Mouse (Mus musculus): ENCODE measurements around the gene Amph.
A peak's percentile ranks its signal among the peaks of the same experiment; 100 is the strongest.
"Not testable (repeated sequence)": the region's sequence is repeated elsewhere in the genome, so short reads cannot be mapped to it uniquely, and the experiment has no call there.

The Amph gene

GRCm38 (mm10) chr13:18948171-18949028, at the start of gene Amph:
Gene Amph, plus strand, starts transcription at chr13:18948205.
- peak; percentile 95 for ATAC-seq (ENCODE audit: insufficient number of reproducible peaks, low FRiP score, low TSS enrichment)

DNA sequence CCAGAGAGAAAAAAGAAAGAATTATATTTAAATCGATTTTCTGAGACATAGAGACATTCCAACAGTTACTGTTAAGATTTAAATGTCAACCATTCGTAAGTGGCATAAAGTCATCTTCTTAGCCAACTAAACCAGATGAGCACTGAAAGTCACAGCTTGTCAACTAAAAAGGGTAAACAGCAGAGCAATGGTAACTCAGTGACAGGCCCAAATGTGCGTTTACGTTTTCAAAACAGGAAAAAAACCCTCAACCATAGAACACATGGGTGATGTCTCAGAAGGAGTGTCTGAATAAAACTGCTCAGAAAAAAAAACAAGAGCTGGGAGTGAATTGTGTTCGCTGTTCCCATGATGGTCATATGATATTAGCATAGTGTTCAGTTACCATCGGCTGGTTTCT, 44.4 kb upstream of the Amph start:
- no peak for ATAC-seq (ENCODE audit: insufficient number of reproducible peaks, low FRiP score, low TSS enrichment)

DNA sequence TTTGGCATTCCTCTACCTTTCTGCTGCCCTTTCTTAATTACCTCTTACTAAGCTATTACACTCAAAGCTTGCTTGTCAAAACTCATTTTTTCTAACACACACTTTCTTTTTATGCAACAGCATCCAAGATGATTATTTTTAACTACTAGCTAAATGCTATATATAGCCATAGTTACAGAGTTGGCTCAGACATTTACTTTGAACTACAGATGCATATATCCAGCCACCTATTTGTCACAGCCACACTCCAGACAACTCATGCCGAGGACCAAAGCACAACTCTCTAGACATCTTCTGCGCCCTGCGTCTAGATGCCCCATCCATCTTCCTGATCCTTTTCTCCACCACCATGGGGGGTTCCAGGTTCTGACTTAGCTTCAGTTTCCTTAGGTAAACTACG, 33.2 kb upstream of the Amph start:
- ATAC-seq (ENCODE audit: insufficient number of reproducible peaks, low FRiP score, low TSS enrichment), result no peak

GRCm38 (mm10) chr13:18933191-18933590, 14.8 kb upstream of the Amph start:
- not testable (repeated sequence) for ATAC-seq (ENCODE audit: insufficient number of reproducible peaks, low FRiP score, low TSS enrichment)

- peak; percentile 33 for ATAC-seq (ENCODE audit: insufficient number of reproducible peaks, low FRiP score, low TSS enrichment)
Measured at GRCm38 (mm10) chr13:18947686-18948085, 319 bp upstream of the Amph start.

GRCm38 (mm10) chr13:18949029-18949350, 985 bp downstream of the Amph start:
- no peak for ATAC-seq (ENCODE audit: insufficient number of reproducible peaks, low FRiP score, low TSS enrichment)

GRCm38 (mm10) chr13:18949626-18950200, 1.7 kb downstream of the Amph start:
- ATAC-seq (ENCODE audit: insufficient number of reproducible peaks, low FRiP score, low TSS enrichment), result no peak

GRCm38 (mm10) chr13:18953575-18953974, 5.6 kb downstream of the Amph start:
- no peak for ATAC-seq (ENCODE audit: insufficient number of reproducible peaks, low FRiP score, low TSS enrichment)

DNA sequence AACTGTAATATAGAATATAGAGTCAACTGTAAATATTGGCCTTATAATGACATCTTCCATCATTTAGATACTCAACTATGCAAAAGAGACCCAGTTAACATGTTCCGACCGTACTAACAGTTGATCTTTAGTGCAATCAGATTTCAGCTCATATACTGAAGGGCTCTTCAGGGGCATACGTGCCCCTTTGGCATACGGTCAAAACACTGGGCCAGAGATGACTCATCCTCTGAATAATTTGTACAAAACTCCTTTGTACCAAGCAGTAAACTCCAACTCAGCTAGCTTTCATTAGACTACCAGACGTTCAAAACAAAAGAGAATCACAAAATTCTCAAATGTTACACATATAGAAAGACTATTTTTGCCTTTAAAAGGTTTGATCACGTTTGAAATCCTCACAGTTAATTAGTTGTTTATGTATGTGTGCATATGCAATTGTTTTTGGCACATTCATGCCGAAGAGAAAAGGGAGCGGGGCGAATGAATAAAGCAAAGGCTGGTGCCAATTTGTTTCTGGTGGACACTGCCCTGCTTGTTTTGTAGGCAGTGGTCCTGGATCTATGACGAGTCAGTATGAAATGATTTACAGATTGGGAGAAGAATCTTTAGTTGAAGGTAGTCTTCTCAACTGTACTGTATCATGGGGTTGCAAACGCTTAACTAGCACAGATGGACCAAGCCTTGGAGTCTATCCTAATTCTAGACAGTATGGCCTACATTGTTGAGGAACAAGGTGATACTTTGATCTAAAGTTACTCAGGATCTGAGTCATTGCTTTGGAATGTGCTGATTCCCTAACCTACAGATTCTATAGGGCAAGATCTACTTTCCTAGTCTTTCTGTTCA, 8.3 kb downstream of the Amph start:
- no peak for ATAC-seq (ENCODE audit: insufficient number of reproducible peaks, low FRiP score, low TSS enrichment)

GRCm38 (mm10) chr13:18957028-18957427, 9.0 kb downstream of the Amph start:
- ATAC-seq (ENCODE audit: insufficient number of reproducible peaks, low FRiP score, low TSS enrichment), result no peak

GRCm38 (mm10) chr13:18972571-18972970, 24.6 kb downstream of the Amph start:
- ATAC-seq (ENCODE audit: insufficient number of reproducible peaks, low FRiP score, low TSS enrichment), result no peak

- ATAC-seq (ENCODE audit: insufficient number of reproducible peaks, low FRiP score, low TSS enrichment), result peak; percentile 78
Measured at GRCm38 (mm10) chr13:18974351-18974750, 26.3 kb downstream of the Amph start.

DNA sequence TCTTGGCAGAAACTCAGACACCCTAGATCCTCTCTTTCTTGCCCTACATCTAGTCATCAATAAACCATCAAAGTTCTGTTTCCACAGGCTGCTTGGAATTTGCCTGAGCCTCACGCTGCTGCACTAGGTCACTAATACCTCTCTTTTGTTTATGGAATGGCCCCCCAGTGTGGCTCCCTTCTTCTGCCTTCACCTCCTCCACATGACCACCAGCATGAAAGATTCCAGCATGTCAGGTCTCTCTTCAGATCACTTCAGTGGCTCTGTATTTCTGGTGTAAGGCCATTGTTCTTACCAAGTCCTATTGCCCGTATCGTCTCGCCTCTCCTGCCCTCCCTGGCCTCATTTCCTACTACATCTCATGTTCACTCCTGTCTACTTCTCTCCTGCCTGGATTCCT, 39.3 kb downstream of the Amph start:
- no peak for ATAC-seq (ENCODE audit: insufficient number of reproducible peaks, low FRiP score, low TSS enrichment)

DNA sequence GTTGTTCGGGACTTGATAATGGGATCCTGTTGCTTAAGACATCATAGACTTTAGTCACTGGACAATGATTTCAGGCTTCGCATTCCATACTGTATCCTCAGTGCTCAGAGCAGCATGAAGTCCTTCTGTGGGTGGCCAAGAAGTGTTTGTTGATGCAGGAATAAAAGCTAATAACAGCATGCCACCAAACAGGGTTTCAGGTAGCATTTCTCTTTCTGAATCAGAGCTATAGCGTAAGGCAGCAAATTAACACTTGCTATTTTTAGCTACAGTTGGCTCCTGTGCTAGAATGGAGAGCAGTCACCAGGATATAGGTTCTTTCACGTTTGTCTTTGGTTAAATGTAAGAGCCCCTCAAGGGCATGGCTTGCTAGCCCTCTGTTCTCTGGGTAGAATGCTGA, 40.3 kb downstream of the Amph start:
- ATAC-seq (ENCODE audit: insufficient number of reproducible peaks, low FRiP score, low TSS enrichment), result 0 out of 2 replicates have a peak, but pooled peaks have one; percentile 41

- ATAC-seq (ENCODE audit: insufficient number of reproducible peaks, low FRiP score, low TSS enrichment), result no peak
Measured at GRCm38 (mm10) chr13:18989185-18989714, 41.2 kb downstream of the Amph start.

- peak; percentile 50 for ATAC-seq (ENCODE audit: insufficient number of reproducible peaks, low FRiP score, low TSS enrichment)
Measured at GRCm38 (mm10) chr13:19002502-19002901, 54.5 kb downstream of the Amph start.

- no peak for ATAC-seq (ENCODE audit: insufficient number of reproducible peaks, low FRiP score, low TSS enrichment)
Measured at GRCm38 (mm10) chr13:19004406-19004805, 56.4 kb downstream of the Amph start.

- ATAC-seq (ENCODE audit: insufficient number of reproducible peaks, low FRiP score, low TSS enrichment), result no peak
Measured at GRCm38 (mm10) chr13:19008440-19008839, 60.4 kb downstream of the Amph start.

DNA sequence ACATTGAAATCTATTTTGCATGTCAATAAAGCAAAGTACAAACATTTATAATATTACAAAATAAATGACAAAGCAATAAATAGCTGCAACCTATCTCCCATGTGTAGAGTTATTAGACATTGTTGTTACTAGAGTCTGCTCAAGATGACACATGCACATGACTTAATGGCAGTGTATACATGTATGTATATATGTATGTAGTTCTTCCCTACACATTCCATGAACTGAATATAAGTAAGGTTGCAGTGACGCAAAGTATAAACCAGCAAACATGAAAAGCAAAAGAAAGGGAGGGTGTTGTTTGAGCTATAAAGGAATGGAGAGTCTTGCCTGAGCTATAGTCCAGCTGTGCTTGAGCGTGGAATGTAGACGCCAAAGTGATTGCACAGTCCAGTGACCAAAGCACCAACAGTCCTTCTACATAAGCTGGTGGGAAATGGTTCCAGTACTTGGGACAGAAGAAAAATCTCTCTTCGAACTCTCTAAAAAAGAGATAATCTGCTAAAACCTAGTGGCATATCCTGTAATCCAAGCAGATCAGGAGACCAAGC, 66.9 kb downstream of the Amph start:
- no peak for ATAC-seq (ENCODE audit: insufficient number of reproducible peaks, low FRiP score, low TSS enrichment)

DNA sequence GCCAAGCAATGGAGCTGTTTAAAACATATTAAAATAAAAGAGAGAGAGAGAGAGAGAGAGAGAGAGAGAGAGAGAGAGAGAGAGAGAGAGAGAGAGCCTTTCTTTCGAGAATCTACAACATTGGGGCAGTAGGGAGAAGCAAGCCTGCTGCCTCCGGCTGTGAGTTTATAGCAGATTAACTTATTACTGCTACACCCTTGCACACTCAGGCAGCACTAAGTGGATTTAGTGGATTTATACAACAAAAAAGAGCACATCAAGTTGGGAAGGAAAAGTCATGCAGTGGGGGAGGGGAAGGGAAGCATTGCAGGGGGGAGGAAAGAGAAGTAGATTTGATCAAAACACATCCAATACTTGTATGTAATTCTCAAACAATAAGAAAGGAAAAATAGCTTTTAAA, 73.5 kb downstream of the Amph start:
- ATAC-seq (ENCODE audit: insufficient number of reproducible peaks, low FRiP score, low TSS enrichment), result no peak

GRCm38 (mm10) chr13:19022310-19022709, 74.3 kb downstream of the Amph start:
- peak; percentile 82 for ATAC-seq (ENCODE audit: insufficient number of reproducible peaks, low FRiP score, low TSS enrichment)
